Mouse (Mus musculus): ENCODE measurements around the gene Rdh8. TPM values are rescaled to one million over a fixed set of nuclear protein-coding genes. Genes with fewer than 3 reads are reported as not detected.

The Rdh8 gene
- polyA plus RNA-seq, 1 experiment from 2014 or later, result not detected

DNA sequence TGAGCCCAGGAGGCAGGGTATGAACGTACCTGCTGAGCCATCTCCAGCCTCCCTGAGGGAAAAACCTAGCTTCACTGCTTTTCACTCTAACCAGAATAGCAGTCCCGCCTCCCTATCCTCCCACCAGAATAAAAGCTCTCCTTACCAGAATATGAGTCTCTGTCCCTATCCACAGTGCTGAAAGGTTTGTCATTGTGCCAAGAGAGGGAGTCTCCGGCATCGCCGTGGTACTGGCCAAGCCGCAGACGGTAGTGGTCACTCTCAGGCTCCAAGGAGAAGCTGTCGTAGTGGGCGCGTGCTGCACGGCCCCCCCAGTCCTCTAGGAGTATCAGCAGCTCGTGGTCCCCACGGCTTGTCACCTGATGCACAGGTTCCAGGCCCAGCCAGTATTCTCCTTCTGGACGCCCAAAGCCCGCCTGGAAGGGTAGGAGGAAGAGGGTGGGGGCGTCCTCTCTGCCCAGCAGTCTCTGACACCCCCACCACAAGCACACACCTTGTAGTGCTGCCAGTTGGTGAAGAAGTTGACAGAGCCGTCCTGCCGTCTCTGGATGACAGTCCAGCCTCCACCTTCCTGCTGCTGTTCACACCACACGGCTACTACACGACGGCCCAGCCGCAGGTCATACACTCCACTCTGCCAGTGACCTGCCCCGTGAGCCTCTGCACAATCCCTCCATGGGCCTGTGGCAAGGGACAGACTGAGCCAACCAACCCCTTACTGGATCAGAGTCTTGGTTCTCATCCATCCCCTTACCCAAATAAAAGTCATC, 56.9 kb downstream of the Rdh8 start:
- no peak for DNase-seq (ENCODE audit: extremely low spot score, low spot score)
- no peak overlapping the region for H3K4me3 ChIP-seq
- H3K9me3 ChIP-seq, result 0 out of 2 replicates have a peak, but pooled peaks cover 6% of the 10 kb centered on the region
- WGBS, result 71% methylated on average over 23 of the region's 23 CpGs
- peaks cover 16% of the 10 kb centered on the region for H3K4me1 ChIP-seq
- H3K36me3 ChIP-seq (replicated peaks), result no peaks in the 10 kb centered on the region
- peaks cover 12% of the 10 kb centered on the region for H3K27me3 ChIP-seq (ENCODE audit: poor library complexity, severe bottlenecking)
- no peak overlapping the region for H3K27ac ChIP-seq

Other genes with a start within 250 kb of the Rdh8 start
- 17.1 and 17.6 TPM in 2 replicates for gene Zfp846, start 237.2 kb upstream of the Rdh8 start, polyA plus RNA-seq (2016; fragmentation: Nextera tagmentation; extraction: Ambion mirVana)
- gene Ubl5, start 175.6 kb upstream of the Rdh8 start, polyA plus RNA-seq (2016; fragmentation: Nextera tagmentation; extraction: Ambion mirVana), result 356 and 383 TPM in 2 replicates
- 18.4 and 19.0 TPM in 2 replicates for gene Fbxl12, start 173.7 kb upstream of the Rdh8 start, polyA plus RNA-seq (2016; fragmentation: Nextera tagmentation; extraction: Ambion mirVana)
- gene Pin1, start 166.4 kb upstream of the Rdh8 start, polyA plus RNA-seq (2016; fragmentation: Nextera tagmentation; extraction: Ambion mirVana), result 86.3 and 86.4 TPM in 2 replicates
- gene Olfm2, start 72.2 kb upstream of the Rdh8 start, polyA plus RNA-seq (2016; fragmentation: Nextera tagmentation; extraction: Ambion mirVana), result 10.4 and 14.0 TPM in 2 replicates
- gene Col5a3, start 3.4 kb upstream of the Rdh8 start, polyA plus RNA-seq (2016; fragmentation: Nextera tagmentation; extraction: Ambion mirVana), result 0.26 and 0.27 TPM in 2 replicates
- 1.2 and 1.9 TPM in 2 replicates for gene A230050P20Rik, start 50.1 kb downstream of the Rdh8 start, polyA plus RNA-seq (2016; fragmentation: Nextera tagmentation; extraction: Ambion mirVana)
- 4.4 and 5.1 TPM in 2 replicates for gene Angptl6, start 61.2 kb downstream of the Rdh8 start, polyA plus RNA-seq (2016; fragmentation: Nextera tagmentation; extraction: Ambion mirVana)
- gene Ppan, start 69.7 kb downstream of the Rdh8 start, polyA plus RNA-seq (2016; fragmentation: Nextera tagmentation; extraction: Ambion mirVana), result 107 and 108 TPM in 2 replicates
- 425 and 433 TPM in 2 replicates for gene Eif3g, start 80.1 kb downstream of the Rdh8 start, polyA plus RNA-seq (2016; fragmentation: Nextera tagmentation; extraction: Ambion mirVana)
- gene Dnmt1, start 141.4 kb downstream of the Rdh8 start, polyA plus RNA-seq (2016; fragmentation: Nextera tagmentation; extraction: Ambion mirVana), result 171 and 174 TPM in 2 replicates
- 24.4 and 26.4 TPM in 2 replicates for gene S1pr2, start 158.3 kb downstream of the Rdh8 start, polyA plus RNA-seq (2016; fragmentation: Nextera tagmentation; extraction: Ambion mirVana)
- gene Mrpl4, start 184.2 kb downstream of the Rdh8 start, polyA plus RNA-seq (2016; fragmentation: Nextera tagmentation; extraction: Ambion mirVana), result 152 and 154 TPM in 2 replicates
- 4.1 and 5.8 TPM in 2 replicates for gene Icam1, start 197.5 kb downstream of the Rdh8 start, polyA plus RNA-seq (2016; fragmentation: Nextera tagmentation; extraction: Ambion mirVana)
- 4.8 and 7.9 TPM in 2 replicates for gene Icam4, start 210.9 kb downstream of the Rdh8 start, polyA plus RNA-seq (2016; fragmentation: Nextera tagmentation; extraction: Ambion mirVana)
- 0.05 TPM in 1 of 2 replicates, not detected in the other for gene Icam5, start 213.6 kb downstream of the Rdh8 start, polyA plus RNA-seq (2016; fragmentation: Nextera tagmentation; extraction: Ambion mirVana)
- gene Zglp1, start 248.6 kb downstream of the Rdh8 start, polyA plus RNA-seq (2016; fragmentation: Nextera tagmentation; extraction: Ambion mirVana), result 1.5 and 1.9 TPM in 2 replicates

Measured in forebrain, embryonic 10.5 days (tissue).